Comparison of ENCODE assay signal across 24 mouse cellular contexts in genomic region chr6:99936716-99937115, GRCm38 (mm10).
DNase-seq lines count a peak whose midpoint lies in the region; ATAC-seq and TF ChIP-seq lines count a peak whose summit lies in the region.
"Had no signal": no experiment of that assay in that cellular context is flagged by ENCODE, and none has a peak within 500 bp of the region (broad histone marks: within the 10 kb centered on the region; RNA-seq: fewer than 3 reads in every experiment).

No protein-coding gene starts in this region.

- no peak overlapping the region for H3K4me3 ChIP-seq in kidney, embryonic 16.5 days (ENCODE audit: low read length)
- no peak overlapping the region for H3K4me3 ChIP-seq in lung, postnatal 0 days (ENCODE audit: low read depth, low read length)
- H3K4me3 ChIP-seq: embryonic facial prominence, embryonic 15.5 days; forebrain, embryonic 10.5 days; heart, embryonic 13.5 days; layer of hippocampus, adult 2 months; liver, embryonic 12.5 days had no signal

- no peak overlapping the region for H3K27ac ChIP-seq in kidney, embryonic 16.5 days (ENCODE audit: low read length)
- H3K27ac ChIP-seq in lung, postnatal 0 days (ENCODE audit: low read length) = no peak overlapping the region
- H3K27ac ChIP-seq: embryonic facial prominence, embryonic 15.5 days; forebrain, embryonic 10.5 days; heart, embryonic 13.5 days; hindbrain, embryonic 14.5 days; layer of hippocampus, adult 2 months; liver, embryonic 12.5 days had no signal

- H3K27me3 ChIP-seq in kidney, embryonic 16.5 days (ENCODE audit: insufficient read depth, low read length) = peaks cover 12% of the 10 kb centered on the region; the same call in 1 of the 2 replicates
- H3K27me3 ChIP-seq in lung, postnatal 0 days (replicated peaks; ENCODE audit: insufficient read depth, low read length) = no peaks in the 10 kb centered on the region
- H3K27me3 ChIP-seq: embryonic facial prominence, embryonic 15.5 days had no signal

- peak; percentile 25 for DNase-seq in kidney, adult 11 months
- peak; percentile 24 for DNase-seq in lung, postnatal 10 days
- DNase-seq in lung, postnatal 0 days (ENCODE audit: low spot score) = no peak
- peak; percentile 59 for DNase-seq in NIH3T3 (ENCODE audit: low read depth)
- peak; percentile 17 to 51 for DNase-seq in kidney, postnatal 36 days
- DNase-seq in gastrocnemius, postnatal 4 days (ENCODE audit: low spot score in 2 of 2) = no peak
- DNase-seq: adrenal gland, postnatal 25 days; B cell, adult 2 months; cerebellum, adult 11-12 months; cerebellum, postnatal 36 days; heart, adult 11 months; heart, postnatal 36 days; right cerebral cortex, postnatal 25 days; thymus, postnatal 36 days had no signal

- no peak overlapping the region for H3K4me2 ChIP-seq in kidney, embryonic 16.5 days (replicated peaks; ENCODE audit: low read depth, low read length)
- H3K4me2 ChIP-seq in lung, postnatal 0 days (replicated peaks; ENCODE audit: low read depth, low read length) = no peak overlapping the region
- H3K4me2 ChIP-seq: embryonic facial prominence, embryonic 15.5 days; heart, embryonic 13.5 days; hindbrain, embryonic 14.5 days; liver, embryonic 12.5 days had no signal

- peaks cover 12% of the 10 kb centered on the region for H3K4me1 ChIP-seq in kidney, embryonic 16.5 days (ENCODE audit: insufficient read depth, low read length)
- peaks cover 3% of the 10 kb centered on the region; the same call in 1 of the 2 replicates for H3K4me1 ChIP-seq in lung, postnatal 0 days (ENCODE audit: insufficient read depth, low read depth, low read length)
- H3K4me1 ChIP-seq: liver, embryonic 12.5 days had no signal

- TF ChIP-seq EP300 in lung, postnatal 0 days (IDR thresholded peaks at IDR 0.05) = no peak

- TF ChIP-seq CTCF in lung, postnatal 0 days (IDR thresholded peaks at IDR 0.05) = no peak

- H3K9ac ChIP-seq in kidney, embryonic 16.5 days (replicated peaks; ENCODE audit: low read length) = no peak overlapping the region
- H3K9ac ChIP-seq in lung, postnatal 0 days (replicated peaks; ENCODE audit: low read depth) = no peak overlapping the region
- H3K9ac ChIP-seq: embryonic facial prominence, embryonic 15.5 days; heart, embryonic 13.5 days; hindbrain, embryonic 14.5 days; liver, embryonic 12.5 days had no signal

- ATAC-seq in kidney, embryonic 16.5 days (ENCODE audit: low FRiP score, low TSS enrichment) = no peak
- no peak for ATAC-seq in lung, postnatal 0 days
- ATAC-seq: intestine, embryonic 16.5 days; liver, embryonic 12.5 days; midbrain, embryonic 16.5 days; Patski had no signal

- H3K9me3 ChIP-seq in kidney, embryonic 16.5 days (ENCODE audit: low read length) = no peaks in the 10 kb centered on the region
- H3K9me3 ChIP-seq in lung, postnatal 0 days (ENCODE audit: low read length) = no peaks in the 10 kb centered on the region
- H3K9me3 ChIP-seq: embryonic facial prominence, embryonic 15.5 days; forebrain, embryonic 10.5 days; heart, embryonic 13.5 days; liver, embryonic 12.5 days had no signal

- no peaks in the 10 kb centered on the region for H3K36me3 ChIP-seq in kidney, embryonic 16.5 days (ENCODE audit: insufficient read depth, low read length)
- no peaks in the 10 kb centered on the region for H3K36me3 ChIP-seq in lung, postnatal 0 days (ENCODE audit: insufficient read depth, low read length)
- H3K36me3 ChIP-seq: embryonic facial prominence, embryonic 15.5 days; forebrain, embryonic 10.5 days; heart, embryonic 13.5 days; liver, embryonic 12.5 days had no signal

Comparison
In these comparisons a context has a peak if more than half of its experiments do, and no peak if none do; other contexts are left out.
1. DNase-seq: peak in kidney, adult 11 months (single experiment), lung, postnatal 10 days (single experiment), NIH3T3 (single experiment) and kidney, postnatal 36 days (2 of 2); none in lung, postnatal 0 days (single experiment) and gastrocnemius, postnatal 4 days (0 of 2).